Mouse (Mus musculus) A20 (cell line): ENCODE results near the gene Shank3.

Experiments used
- DNase-seq: peaks from one replicate; pipeline ENCODE4 v3.0.0-alpha.2; 2011; ENCODE audit warnings: low read depth, low spot score

Gene Shank3

DNA sequence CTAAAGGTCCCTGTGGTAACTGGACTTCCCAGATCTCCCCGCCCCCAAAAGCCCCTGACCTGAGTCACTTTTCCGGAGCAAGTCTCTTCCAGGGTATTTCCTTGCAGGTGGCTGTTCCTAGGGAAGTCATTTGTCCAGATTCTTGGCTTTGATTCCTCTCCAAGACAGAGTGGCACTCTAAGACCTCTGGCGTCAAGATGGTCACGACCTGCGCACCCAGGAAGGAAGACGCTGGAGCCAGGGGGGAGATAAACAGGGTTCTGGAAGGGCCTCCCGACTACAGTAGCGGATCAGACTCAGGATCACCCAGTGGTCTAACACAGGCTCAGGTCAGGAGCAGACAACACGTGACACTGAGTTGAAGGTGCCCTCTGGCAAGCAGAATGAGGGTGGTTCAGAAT lies 22.3 kb upstream of the Shank3 start, which contains the start of gene Arsa:
Gene Arsa (minus strand): TSS at position 335 of the 401 bp plus-strand sequence.
- DNase-seq = no peak

DNA sequence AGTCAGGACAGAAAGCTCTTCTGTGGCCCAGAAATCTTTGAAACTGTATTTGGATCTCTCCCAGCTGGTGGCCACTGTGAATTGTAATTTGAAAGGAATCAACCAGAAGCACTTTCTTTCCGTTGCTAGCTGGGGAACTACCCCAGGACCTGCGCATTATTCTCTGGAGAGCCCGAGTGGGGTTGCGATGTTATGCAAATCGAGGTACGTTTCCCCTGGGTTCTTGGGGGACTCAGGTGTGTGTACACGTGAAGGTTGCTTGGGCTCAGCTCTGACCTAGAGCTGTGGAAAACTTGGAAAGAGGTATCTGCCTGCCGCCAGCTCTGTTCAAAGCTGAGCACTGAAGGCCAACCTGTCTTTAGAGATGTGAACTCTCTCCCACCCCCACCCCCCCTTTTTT lies 21.6 kb upstream of the Shank3 start:
- DNase-seq = no peak

DNA sequence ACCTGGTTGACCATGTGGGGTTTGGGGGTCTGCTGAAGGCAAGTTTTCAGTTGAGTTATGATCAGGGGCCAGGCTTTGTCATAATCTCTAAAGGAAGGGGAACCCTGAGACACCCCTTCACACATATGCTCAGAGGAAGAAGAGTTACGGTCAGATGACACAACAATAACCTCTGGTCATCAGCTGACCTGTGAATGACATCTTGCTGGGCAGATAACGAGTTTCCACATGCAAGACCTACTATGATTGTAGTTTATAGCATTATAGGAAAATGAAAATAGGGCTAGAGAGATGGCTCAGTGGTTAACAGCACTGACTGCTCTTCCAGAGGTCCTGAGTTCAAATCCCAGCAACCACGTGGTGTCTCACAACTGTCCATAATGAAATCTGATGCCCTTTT lies 20.8 kb upstream of the Shank3 start:
- no peak for DNase-seq

DNA sequence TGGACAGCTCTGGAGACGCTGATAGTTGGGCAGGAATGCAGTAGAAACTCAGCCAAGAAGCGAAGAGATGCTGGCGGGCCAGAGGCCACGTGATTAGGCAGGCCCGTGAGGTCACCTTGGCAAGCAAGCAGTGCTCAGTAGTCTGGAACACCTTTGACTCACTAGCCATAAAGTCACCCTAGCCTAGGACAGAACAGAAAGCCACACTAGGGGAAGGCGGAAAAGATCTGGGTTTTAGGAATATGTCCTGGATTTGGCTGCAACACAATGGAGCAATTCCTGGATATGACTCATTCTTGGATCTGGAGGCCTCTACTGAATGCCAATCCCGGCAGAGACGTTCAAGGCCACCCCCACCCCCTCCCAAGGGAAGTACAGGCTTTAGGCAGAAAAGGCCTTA lies 18.8 kb upstream of the Shank3 start:
- DNase-seq = no peak

DNA sequence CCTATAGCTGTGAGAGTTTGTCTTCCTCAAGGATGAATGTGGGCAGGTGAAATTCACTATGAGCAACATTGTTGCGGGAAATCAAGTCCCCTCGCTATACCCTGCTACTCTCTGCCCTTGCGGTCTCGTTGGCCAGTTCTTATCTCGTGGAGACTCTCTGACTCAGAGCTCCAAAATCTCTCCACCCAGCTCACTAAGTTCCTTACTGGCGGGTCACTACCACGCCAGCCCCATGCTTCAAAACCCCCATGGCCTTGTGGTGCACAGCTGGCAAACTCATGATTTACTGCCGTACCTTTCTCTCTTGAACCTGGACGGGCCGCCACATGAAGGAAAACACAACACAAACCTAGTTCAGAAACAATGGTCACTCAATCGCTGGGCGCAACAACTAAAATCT lies 11.2 kb upstream of the Shank3 start:
- DNase-seq = no peak

DNA sequence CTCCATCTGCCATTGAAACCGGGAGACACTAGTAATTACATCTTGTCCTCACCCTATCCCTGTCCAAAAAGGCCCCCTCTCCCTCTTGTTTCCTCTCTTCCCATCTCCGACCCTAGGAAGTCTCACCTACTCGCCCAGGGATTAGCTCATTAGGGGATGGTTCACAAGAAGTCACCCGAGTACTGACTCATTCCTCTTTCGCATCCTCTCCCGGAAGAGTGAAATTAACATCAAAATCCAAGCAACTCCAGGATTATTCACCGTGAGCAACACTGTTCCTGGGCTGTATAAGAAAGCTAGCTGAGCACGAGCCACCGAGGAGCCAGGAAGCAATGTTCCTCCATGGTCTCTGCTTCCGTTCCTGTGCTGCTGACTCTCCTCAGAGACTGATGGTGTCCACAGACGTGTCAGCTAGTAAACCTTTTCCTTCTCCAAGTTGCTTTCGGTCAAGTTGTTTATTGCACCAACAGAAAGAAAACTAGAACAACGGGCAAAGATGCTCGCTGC lies 10.8 kb upstream of the Shank3 start:
- DNase-seq = no peak

DNA sequence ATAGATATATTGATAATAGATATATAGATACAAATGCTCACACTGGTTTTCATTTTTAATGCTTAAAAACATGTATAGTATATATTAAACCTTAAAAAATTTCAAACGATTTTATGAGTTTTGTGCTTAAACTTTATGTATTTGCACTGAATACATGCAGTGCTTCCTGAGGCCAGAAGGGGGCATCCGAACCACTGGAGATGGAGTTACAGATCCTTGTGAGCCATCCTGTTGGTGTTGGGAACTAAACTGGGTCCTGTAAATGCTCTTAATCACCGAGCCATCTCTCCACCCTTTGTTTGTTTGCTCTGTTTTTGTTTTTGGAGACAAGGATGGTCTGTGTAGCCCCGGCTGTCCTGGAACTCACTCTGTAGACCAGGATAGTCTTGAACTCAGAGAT lies 4.5 kb upstream of the Shank3 start:
- peak; percentile 39 for DNase-seq

DNA sequence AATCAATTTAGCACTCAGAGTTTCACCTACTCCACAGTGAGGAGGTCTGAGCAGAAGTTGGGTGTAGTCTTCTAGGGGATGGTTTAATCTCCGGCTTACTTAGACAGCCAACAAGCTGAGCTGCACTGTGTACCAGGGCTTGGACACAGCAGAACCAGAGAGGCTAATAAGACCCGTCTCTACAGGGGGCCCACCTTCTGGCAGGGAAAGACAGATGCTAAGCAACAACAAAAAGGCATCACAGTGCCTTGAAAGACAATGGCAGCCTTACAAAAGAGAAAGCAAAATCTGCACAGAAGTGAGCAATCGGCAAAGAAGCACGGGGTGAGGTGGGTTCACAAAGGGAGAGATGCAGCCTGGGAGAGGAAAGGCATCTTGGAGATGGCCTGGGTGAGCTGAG lies 3.3 kb upstream of the Shank3 start:
- DNase-seq = no peak

DNA sequence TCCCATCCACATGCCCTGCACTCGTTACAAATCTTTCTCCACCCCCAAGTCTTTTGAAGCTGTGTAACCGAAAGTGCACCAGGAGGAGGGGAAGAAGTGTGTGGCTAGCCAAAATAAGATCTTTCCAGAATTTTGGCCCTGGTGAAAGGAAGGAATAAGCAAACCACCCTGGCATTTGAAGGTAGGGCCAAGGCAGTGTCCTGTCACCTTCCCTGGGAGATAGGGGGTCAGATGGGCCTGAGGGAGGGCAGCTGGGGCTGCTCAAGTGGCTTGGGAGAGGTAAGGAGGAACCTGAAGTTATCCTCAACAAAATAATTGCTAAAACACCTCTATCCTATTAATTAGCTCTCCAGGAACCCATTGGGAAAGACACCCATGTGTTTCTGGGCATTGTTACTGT lies 2.6 kb upstream of the Shank3 start:
- DNase-seq = no peak

DNA sequence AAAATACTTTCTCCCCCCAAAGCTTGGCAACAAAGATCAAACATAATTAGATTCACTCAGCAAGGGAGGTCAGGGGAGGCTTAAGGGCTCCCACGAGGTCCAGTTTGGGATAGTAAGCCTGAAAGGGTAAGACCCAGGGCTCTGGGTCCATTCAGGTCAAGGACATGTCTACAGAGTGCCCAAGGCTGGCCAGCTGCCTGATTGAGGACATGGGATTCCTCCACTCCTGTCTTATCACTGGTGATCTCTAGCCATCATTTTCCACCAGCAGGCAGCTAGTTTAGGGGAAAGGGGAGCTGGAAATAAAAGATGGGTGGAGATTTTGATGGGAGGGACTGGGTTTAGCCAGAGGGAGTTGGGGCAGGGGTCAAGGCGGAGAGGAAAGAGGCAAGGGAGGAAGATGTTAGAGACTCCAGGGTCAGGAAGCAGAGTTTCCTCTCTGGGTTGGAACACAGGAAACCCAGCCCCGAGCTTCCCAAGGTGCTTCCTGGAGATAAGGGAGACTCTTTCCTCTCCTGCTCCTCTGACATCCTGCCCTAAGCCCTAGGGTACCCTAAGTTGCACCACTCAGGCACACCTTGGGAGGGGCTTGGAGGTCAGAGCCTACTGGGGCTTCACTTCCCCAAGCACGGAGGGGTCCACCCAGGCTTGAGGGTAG lies 1.9 kb upstream of the Shank3 start:
- no peak for DNase-seq

DNA sequence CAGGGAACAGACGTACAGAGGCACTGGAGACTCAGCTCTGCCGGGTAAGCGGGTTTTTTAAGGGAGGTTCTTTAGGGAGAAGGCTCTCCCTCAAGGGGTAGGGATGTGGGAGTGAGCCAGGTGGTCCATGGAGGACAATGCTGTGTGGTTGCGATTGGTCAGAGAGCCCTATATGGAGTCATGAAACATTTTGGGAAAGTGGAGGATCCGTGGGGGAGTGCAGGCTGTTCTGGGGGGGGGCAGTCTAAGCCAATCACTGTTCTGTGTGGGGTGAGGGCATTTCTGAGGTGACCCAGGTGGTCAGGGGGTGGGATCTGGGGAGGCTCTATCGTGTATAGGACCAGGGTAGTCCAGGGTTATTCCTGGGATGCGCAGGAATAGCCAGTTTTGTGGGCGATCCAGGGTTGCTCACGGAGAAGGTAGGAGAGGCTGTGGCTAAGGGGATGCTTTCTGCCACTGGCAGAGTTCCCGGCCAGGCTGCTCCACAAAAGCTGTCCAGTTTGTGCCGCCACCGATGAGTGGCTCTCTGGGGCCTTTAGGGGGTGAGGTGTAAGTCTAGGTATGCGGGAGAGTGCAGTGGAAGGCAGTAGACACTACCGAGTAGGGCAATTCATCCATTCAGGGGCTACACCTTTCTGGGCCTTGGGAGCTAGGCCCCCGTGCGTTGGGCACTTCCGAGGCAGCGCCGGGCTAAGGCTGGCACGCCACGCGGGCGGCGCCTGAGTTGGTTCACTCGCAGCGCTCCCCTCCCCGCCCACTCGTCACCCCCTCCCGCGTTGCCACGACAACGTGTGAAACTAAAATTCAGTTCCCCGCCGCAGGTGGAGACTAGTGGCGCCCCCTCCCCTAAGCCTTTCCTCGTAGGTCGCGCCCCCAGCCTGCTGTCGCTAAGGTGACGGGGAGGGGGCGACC lies 1.1 kb upstream of the Shank3 start:
- DNase-seq = no peak

DNA sequence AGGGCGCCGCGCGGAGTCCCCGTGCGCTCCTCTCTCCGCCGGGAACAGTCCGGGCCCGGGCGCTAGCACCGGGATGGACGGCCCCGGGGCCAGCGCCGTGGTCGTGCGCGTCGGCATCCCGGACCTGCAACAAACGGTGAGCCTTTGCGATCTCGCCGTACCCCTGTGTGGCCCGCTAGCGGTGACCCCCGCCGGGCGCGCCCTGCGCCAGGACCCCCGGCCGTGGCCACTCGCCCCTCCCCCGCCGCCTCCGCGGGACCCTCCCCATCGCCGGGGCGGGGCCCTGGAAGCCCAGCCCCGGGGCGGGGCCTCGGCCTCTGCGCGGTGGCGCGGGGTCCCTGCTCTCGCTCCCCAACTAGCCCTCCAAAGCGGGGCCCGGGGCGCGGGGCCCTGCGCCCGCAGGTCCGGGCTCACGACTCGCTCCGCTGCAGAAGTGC lies 379 bp downstream of the Shank3 start:
- no peak for DNase-seq

DNA sequence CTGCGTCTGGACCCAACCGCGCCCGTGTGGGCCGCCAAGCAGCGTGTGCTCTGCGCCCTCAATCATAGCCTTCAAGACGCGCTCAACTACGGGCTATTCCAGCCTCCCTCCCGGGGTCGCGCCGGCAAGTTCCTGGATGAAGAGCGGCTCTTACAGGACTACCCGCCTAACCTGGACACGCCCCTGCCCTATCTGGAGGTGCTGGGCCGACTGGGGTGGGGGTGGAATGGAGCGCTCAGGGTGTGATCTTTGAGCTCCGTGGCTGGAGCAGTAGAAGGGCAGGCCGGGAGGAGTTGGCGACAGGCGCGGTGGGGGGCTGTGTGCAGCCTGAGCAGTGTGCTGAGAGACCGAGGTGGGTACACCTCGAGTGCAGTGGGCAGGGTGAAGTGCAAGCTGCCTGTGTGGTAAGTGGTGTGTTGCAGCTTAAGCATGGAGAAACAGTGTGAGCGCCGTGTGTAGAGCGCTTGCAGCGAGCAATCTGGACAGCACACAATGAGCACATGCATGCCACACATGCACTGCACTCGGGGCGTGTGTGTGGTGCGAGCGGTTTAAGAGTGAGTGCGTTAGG lies 883 bp downstream of the Shank3 start:
- no peak for DNase-seq

DNA sequence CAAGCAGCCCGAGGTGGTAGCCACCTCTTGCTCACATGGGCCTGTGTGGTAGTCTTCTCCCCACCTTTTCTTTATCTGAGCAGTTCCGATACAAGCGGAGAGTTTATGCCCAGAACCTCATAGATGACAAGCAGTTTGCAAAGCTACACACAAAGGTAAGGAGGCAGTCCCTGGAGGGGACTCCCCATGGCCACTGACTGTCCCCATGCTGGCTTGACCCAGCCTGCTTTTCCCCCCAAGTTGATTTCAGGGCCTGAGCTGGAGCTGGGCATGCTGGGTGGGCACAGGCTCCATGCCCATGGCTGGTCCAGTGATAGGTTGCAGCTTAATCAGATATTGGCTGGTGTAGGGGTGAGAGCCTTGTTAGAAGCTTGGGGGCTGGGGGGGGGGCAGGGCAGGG lies 1.9 kb downstream of the Shank3 start:
- no peak for DNase-seq

DNA sequence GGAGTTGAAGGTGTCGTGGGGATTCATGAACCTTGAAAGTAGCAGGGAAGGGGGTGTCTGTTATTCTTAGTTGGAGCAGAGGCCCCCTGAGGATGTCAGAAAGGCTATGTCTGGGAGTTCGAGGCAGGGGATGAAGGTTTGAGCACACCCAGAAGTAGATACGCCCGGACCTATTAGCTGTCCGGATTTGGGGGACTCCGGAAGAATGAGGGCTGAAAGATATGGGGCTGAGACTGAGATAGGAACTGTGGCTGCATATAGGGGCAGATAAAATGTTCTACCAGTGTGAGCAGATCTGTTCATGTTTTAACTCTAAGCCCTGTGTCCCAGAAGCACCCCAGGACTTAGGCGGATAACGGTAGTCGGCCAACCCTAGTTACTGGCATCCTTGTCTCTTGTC lies 5.4 kb downstream of the Shank3 start:
- no peak for DNase-seq

DNA sequence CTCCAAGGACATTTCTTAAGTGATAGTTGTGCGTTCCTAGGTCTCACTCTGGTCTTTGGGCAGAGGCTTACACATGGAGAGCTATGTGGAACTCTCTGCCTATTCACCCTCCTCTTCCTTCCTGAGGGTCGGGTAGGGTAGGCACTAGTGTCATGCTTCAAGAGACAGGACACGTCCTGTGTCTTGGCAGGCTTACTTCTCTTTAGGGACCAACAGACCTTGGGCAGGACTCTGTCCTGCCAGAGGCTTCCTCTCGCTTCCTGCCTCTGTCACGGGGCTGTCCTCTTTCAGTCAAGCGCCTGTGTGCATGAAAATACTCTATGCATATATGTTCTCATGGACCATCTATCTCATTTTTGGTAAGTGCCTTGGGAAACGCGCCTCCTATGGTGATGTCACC lies 8.3 kb downstream of the Shank3 start:
- DNase-seq = no peak

DNA sequence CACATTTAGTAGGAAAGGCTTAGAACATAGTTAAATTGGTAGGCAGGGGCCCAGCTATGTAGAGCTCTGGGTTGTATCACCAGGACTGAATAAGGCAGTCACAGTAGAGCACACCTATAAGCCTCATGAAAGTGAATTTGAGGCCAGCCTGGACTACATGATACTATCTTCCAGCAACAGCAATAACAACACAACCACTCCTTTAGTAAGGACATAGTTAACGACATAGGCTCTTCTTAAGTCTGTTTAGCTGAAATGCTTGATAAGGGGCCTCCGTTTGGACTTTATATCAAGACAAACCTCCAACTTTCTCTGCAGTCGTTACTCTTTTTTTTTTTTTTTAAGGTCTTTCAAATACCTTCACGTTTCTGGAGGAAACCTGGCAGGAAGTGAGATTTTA lies 13.3 kb downstream of the Shank3 start:
- no peak for DNase-seq

DNA sequence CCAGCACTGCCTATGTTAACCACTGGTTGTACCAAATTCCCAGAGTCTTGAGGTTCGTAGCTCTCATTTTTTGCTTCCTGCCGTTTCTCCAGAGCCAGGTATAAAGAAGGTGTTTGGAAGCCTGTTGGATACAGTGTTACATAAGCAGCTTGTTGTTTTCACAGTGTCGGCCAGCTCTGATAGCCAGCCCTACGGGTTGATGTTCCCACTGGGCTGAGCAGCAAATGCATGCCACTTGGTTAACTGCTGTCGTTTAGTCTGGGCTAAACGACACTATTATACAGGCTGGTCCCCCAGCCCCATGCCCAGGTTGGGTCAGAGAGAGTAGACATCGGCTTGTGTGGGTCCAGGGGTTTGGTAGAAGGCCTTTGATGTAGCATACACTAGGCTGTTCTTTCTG lies 22.5 kb downstream of the Shank3 start:
- no peak for DNase-seq

DNA sequence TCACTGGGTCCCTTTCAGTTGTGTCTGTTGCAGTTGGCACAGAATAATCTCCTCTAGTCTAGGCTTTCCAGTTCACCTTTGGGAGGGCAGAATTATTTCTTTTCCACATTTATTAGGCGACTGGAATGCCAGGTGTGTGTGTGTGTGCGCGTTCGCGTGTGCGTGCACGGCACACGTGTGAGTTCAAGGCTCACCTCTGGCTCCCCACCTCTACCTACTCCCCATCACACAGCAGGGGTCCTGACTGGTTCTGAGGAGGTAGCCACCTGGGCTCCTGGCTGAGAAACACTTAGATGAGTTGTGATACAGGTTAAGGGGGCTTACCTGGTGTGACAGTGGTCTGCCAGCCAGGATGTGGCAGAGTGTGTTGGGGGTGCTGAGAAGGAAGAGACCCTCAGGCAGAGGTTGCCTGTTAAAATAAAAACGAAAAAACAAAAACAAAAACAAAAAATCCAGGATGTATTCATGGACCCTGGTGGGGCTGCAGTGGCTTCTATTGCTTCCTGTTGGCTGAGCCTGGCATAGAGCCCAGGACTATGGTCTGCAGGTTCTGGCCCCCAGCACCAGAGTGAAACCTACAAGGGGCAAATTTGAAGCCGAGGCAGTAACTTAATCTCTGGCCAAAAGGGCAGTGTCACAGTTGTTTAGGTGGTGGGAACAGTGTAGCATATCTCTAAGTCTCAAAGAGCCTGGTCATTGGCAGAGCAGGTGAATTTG lies 23.3 kb downstream of the Shank3 start:
- no peak for DNase-seq

DNA sequence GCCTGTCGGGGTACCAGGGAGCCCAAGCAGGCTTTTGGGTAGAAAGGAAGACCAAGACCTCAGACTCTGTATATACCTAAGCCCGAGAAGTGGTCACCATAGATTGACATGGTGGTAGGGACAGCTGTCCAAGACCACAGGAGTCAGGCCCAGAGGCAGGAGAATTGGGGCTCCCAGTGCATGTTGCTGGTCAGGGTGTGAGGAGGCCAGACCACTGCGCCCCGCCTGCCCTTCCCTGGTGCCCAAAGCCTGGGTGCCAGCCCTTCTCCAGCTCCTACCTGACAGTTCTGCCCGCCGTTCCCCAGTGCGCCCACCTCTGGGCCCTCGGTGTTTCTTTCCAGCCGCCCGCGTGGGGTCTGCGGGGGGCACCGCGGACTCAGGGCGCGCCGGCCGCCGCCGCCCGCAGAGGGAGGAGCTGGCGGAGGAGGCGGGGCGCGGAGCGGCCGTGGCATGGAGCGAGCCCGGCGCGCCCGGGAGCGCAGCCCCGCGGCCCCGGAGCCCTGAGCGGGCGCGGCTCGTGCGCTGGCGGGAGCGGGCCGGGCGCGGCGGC lies 23.9 kb downstream of the Shank3 start:
- DNase-seq = no peak

DNA sequence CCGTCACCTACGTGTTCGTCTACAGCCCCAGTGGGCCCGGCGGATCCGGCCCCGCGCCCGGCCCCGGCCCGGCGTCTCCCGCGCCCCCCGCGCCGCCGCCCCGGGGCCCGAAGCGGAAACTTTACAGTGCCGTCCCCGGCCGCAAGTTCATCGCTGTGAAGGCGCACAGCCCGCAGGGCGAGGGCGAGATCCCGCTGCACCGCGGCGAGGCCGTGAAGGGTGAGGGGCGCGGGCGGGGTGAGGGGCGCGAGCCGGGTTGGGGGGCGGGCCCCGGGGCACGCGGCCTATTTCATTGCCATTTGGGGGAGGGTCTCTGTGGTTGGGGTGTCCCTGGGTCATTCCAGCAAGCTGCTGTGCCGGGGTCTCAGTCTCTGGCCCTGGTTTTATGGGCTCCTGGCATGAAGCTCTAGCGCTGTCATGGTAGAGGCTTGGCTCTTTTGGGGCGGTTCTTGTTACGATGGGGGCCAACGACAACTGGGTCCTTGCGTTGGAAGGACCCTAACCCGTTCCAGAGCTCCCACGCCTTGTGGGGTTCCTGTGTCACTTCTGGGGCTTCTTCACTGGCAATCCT lies 24.7 kb downstream of the Shank3 start:
- no peak for DNase-seq
